Mouse (Mus musculus) liver, adult 2 months (tissue): Measurements from ENCODE around the gene Ccdc66. TPM values are rescaled to one million over a fixed set of nuclear protein-coding genes. Genes with fewer than 3 reads are reported as not detected.

Experiments used
- DNase-seq: peaks from one replicate; pipeline ENCODE4 v3.0.0-alpha.2; 2011; ENCODE audit warnings: low read depth, low spot score; ENCODE audit errors: extremely low read depth
- H3K27ac ChIP-seq: fragments of 200-500 bp; replicated peaks from 2 replicates; pipeline ENCODE4 v1.5.1; 2012; ENCODE audit warnings: low read depth, mild to moderate bottlenecking, control low read depth, inconsistent platforms, low read length; ENCODE audit not compliant: insufficient read depth
- H3K27me3 ChIP-seq: fragments of 200-500 bp; 2 replicates; pipeline ENCODE4 v1.6.1; 2012; ENCODE audit warnings: mild to moderate bottlenecking, moderate library complexity, low read length, inconsistent platforms; ENCODE audit not compliant: control insufficient read depth, insufficient read depth
- H3K36me3 ChIP-seq: fragments of 200-500 bp; 2 replicates; pipeline ENCODE4 v1.6.1; 2012; ENCODE audit warnings: low read length, inconsistent platforms; ENCODE audit not compliant: control insufficient read depth, insufficient read depth
- H3K4me1 ChIP-seq: fragments of 200-500 bp; 2 replicates; pipeline ENCODE4 v1.6.1; 2011; ENCODE audit warnings: low read length; ENCODE audit not compliant: control insufficient read depth, insufficient read depth
- H3K4me3 ChIP-seq: fragments of 200-500 bp; 2 replicates; pipeline ENCODE4 v1.5.1; 2011; ENCODE audit warnings: low read depth, mild to moderate bottlenecking, control low read depth, low read length, moderate library complexity; ENCODE audit not compliant: insufficient read depth
- H3K79me2 ChIP-seq: fragments of 200-500 bp; 2 replicates; pipeline ENCODE4 v1.6.1; 2012; ENCODE audit warnings: inconsistent platforms, mild to moderate bottlenecking, low read length, moderate library complexity; ENCODE audit not compliant: control insufficient read depth, insufficient read depth
- H3K9ac ChIP-seq: fragments of 200-500 bp; 2 replicates; pipeline ENCODE4 v1.6.1; 2012; ENCODE audit warnings: low read depth, mild to moderate bottlenecking, control low read depth, inconsistent platforms, low read length
- CTCF ChIP-seq: fragments of 200-500 bp; IDR thresholded peaks from 2 replicates; pipeline ENCODE4 v1.5.1; 2011; ENCODE audit warnings: low read depth, low read length, control low read depth
- POLR2A ChIP-seq: fragments of 200-500 bp; IDR thresholded peaks from 2 replicates; pipeline ENCODE4 v1.6.1; 2011; ENCODE audit warnings: low read length, control low read depth; ENCODE audit not compliant: insufficient read depth; ENCODE audit errors: extremely low read depth
- WGBS: fragments of 180-500 bp; shearing (Covaris S2); methylation state at CpG from one replicate; pipeline ENCODE4 v1.1.7; 2018; 5-methylcytosine and 5-hydroxymethylcytosine counted together
- polyA plus RNA-seq: library from polyadenylated mRNA; depleted of rRNA; stranded (reverse); fragments of >200 nt; gene quantifications from 2 replicates; pipeline ENCODE4 v1.2.3, GENCODE M21; 2012; rRNA removed
- total RNA-seq: library from RNA; depleted of rRNA; stranded (reverse); fragments of >200 nt; gene quantifications from 2 replicates; pipeline ENCODE4 v1.2.3, GENCODE M21; 2014; rRNA removed

The Ccdc66 gene
- total and polyA plus RNA-seq, 2 experiments = 0.61 to 2.8 TPM

GRCm38 (mm10) chr14:27436116-27436515, 72.1 kb downstream of the Ccdc66 start:
- Histone ChIP-seq H3K4me1 (peaks cover 5% of the 10 kb centered on the region; the same call in 1 of the 2 replicates), H3K79me2 (peaks cover 3% of the 10 kb centered on the region; the same call in 1 of the 2 replicates), H3K36me3 (peaks cover 17% of the 10 kb centered on the region), H3K27ac (peak overlapping the region; percentile 55), H3K4me3 (no peak overlapping the region), H3K9ac (no peak overlapping the region), H3K27me3 (no peaks in the 10 kb centered on the region)
- TF ChIP-seq CTCF = no peak
- no peak for TF ChIP-seq POLR2A
- 98% methylated on average over 1 of the region's 1 CpGs for WGBS
- no peak for DNase-seq

- H3K79me2 ChIP-seq = peaks cover 3% of the 10 kb centered on the region; the same call in 1 of the 2 replicates
- no peaks in the 10 kb centered on the region for H3K27me3 ChIP-seq
- H3K9ac ChIP-seq = no peak overlapping the region
- H3K27ac ChIP-seq = no peak overlapping the region
- TF ChIP-seq CTCF = no peak
- no peak for TF ChIP-seq POLR2A
- H3K4me1 ChIP-seq = peaks cover 12% of the 10 kb centered on the region; the same call in 1 of the 2 replicates
- WGBS = 97% methylated on average over 2 of the region's 2 CpGs
- no peak overlapping the region for H3K4me3 ChIP-seq
- peaks cover 6% of the 10 kb centered on the region for H3K36me3 ChIP-seq
- no peak for DNase-seq
Observed at GRCm38 (mm10) chr14:27432064-27432463, 76.2 kb downstream of the Ccdc66 start.

Other genes with a start within 250 kb of the Ccdc66 start
- 37.2 and 43.1 TPM in 2 replicates for gene Fam208a, start 79.6 kb downstream of the Ccdc66 start, total RNA-seq
- gene Fam208a, start 79.6 kb downstream of the Ccdc66 start, polyA plus RNA-seq = 2.2 and 3.1 TPM in 2 replicates
- gene Erc2, start 114.0 kb upstream of the Ccdc66 start, total RNA-seq = 4.5 and 7.0 TPM in 2 replicates
- gene Erc2, start 114.0 kb upstream of the Ccdc66 start, polyA plus RNA-seq = 5.0 and 6.1 TPM in 2 replicates